Mouse (Mus musculus): ENCODE results near the gene Anp32a. TPM values are rescaled to one million over a fixed set of nuclear protein-coding genes. Genes with fewer than 3 reads are reported as not detected.

Gene Anp32a
- polyA plus RNA-seq, 1 experiment from 2014 or later, result 298 TPM

- 77% methylated on average over 8 of the region's 8 CpGs for WGBS
- H3K4me1 ChIP-seq, result peaks cover 100% of the 10 kb centered on the region
- 0 out of 2 replicates have a peak overlapping the region, but pooled peaks have one; percentile 85 for H3K27ac ChIP-seq (replicated peaks)
These were observed 24.4 kb downstream of the Anp32a start for GRCm38 (mm10) chr9:62365326-62366080.

GRCm38 (mm10) chr9:62366478-62367458, 25.7 kb downstream of the Anp32a start:
- Histone ChIP-seq H3K9me3 (replicated peaks) (no peaks in the 10 kb centered on the region), H3K27ac (replicated peaks) (peak overlapping the region; percentile 46; the same call in 1 of the 2 replicates), H3K36me3 (peaks cover 23% of the 10 kb centered on the region), H3K4me3 (peak overlapping the region; percentile 24), H3K4me1 (peaks cover 98% of the 10 kb centered on the region), H3K27me3 (ENCODE audit: low read depth, poor library complexity, severe bottlenecking) (no peaks in the 10 kb centered on the region)
- 59% methylated on average over 23 of the region's 23 CpGs for WGBS
- DNase-seq (ENCODE audit: low spot score), result peak; percentile 47

More at GRCm38 (mm10) chr9:62365326-62366080, 24.4 kb downstream of the Anp32a start:
- H3K9me3 ChIP-seq (replicated peaks), result no peaks in the 10 kb centered on the region
- peaks cover 20% of the 10 kb centered on the region for H3K36me3 ChIP-seq
- DNase-seq (ENCODE audit: low spot score), result no peak
- H3K4me3 ChIP-seq, result no peak overlapping the region
- H3K27me3 ChIP-seq (ENCODE audit: low read depth, poor library complexity, severe bottlenecking), result no peaks in the 10 kb centered on the region

- peak overlapping the region; percentile 14; the same call in 1 of the 2 replicates for H3K27ac ChIP-seq (replicated peaks)
- H3K27me3 ChIP-seq (ENCODE audit: low read depth, poor library complexity, severe bottlenecking), result no peaks in the 10 kb centered on the region
- H3K4me1 ChIP-seq, result peaks cover 98% of the 10 kb centered on the region
- no peak for DNase-seq (ENCODE audit: low spot score)
- peaks cover 29% of the 10 kb centered on the region for H3K36me3 ChIP-seq
- WGBS, result 63% methylated on average over 10 of the region's 10 CpGs
- H3K4me3 ChIP-seq, result no peak overlapping the region
- no peaks in the 10 kb centered on the region for H3K9me3 ChIP-seq (replicated peaks)
These were observed 26.5 kb downstream of the Anp32a start for GRCm38 (mm10) chr9:62367510-62368071.

GRCm38 (mm10) chr9:62368256-62368905, 27.3 kb downstream of the Anp32a start:
- peaks cover 37% of the 10 kb centered on the region for H3K36me3 ChIP-seq
- WGBS, result 86% methylated on average over 6 of the region's 6 CpGs

GRCm38 (mm10) chr9:62369172-62369571, 28.1 kb downstream of the Anp32a start:
- Histone ChIP-seq H3K4me1 (peaks cover 98% of the 10 kb centered on the region), H3K36me3 (peaks cover 45% of the 10 kb centered on the region), H3K4me3 (no peak overlapping the region), H3K27ac (replicated peaks) (0 out of 2 replicates have a peak overlapping the region, but pooled peaks have one; percentile 30), H3K9me3 (replicated peaks) (no peaks in the 10 kb centered on the region), H3K27me3 (ENCODE audit: low read depth, poor library complexity, severe bottlenecking) (no peaks in the 10 kb centered on the region)
- no peak for DNase-seq (ENCODE audit: low spot score)
- WGBS, result 85% methylated on average over 6 of the region's 6 CpGs

More at GRCm38 (mm10) chr9:62368256-62368905, 27.3 kb downstream of the Anp32a start:
- H3K9me3 ChIP-seq (replicated peaks), result no peaks in the 10 kb centered on the region
- no peak overlapping the region for H3K4me3 ChIP-seq
- DNase-seq (ENCODE audit: low spot score), result no peak
- peaks cover 98% of the 10 kb centered on the region for H3K4me1 ChIP-seq
- H3K27ac ChIP-seq (replicated peaks), result peak overlapping the region; percentile 14; the same call in 1 of the 2 replicates
- no peaks in the 10 kb centered on the region for H3K27me3 ChIP-seq (ENCODE audit: low read depth, poor library complexity, severe bottlenecking)

- no peak overlapping the region for H3K4me3 ChIP-seq
- H3K36me3 ChIP-seq, result peaks cover 55% of the 10 kb centered on the region
- H3K4me1 ChIP-seq, result peaks cover 91% of the 10 kb centered on the region
- no peaks in the 10 kb centered on the region for H3K27me3 ChIP-seq (ENCODE audit: low read depth, poor library complexity, severe bottlenecking)
- no peak for DNase-seq (ENCODE audit: low spot score)
- no peaks in the 10 kb centered on the region for H3K9me3 ChIP-seq (replicated peaks)
- WGBS, result 83% methylated on average over 9 of the region's 9 CpGs
- 0 out of 2 replicates have a peak overlapping the region, but pooled peaks have one; percentile 28 for H3K27ac ChIP-seq (replicated peaks)
These were observed 29.1 kb downstream of the Anp32a start for GRCm38 (mm10) chr9:62370186-62370585.

GRCm38 (mm10) chr9:62370648-62371280, 29.7 kb downstream of the Anp32a start:
- 77% methylated on average over 6 of the region's 6 CpGs for WGBS
- no peak overlapping the region for H3K4me3 ChIP-seq
- no peak overlapping the region for H3K27ac ChIP-seq (replicated peaks)
- H3K4me1 ChIP-seq, result peaks cover 85% of the 10 kb centered on the region
- H3K9me3 ChIP-seq (replicated peaks), result no peaks in the 10 kb centered on the region
- H3K27me3 ChIP-seq (ENCODE audit: low read depth, poor library complexity, severe bottlenecking), result no peaks in the 10 kb centered on the region
- H3K36me3 ChIP-seq, result peaks cover 61% of the 10 kb centered on the region
- no peak for DNase-seq (ENCODE audit: low spot score)

- WGBS, result 88% methylated on average over 16 of the region's 16 CpGs
These were observed 30.9 kb downstream of the Anp32a start for GRCm38 (mm10) chr9:62371745-62372555.

GRCm38 (mm10) chr9:62372556-62373221, 31.6 kb downstream of the Anp32a start:
- no peak overlapping the region for H3K4me3 ChIP-seq
- H3K27ac ChIP-seq (replicated peaks), result no peak overlapping the region
- no peaks in the 10 kb centered on the region for H3K27me3 ChIP-seq (ENCODE audit: low read depth, poor library complexity, severe bottlenecking)
- DNase-seq (ENCODE audit: low spot score), result no peak
- 90% methylated on average over 9 of the region's 9 CpGs for WGBS
- peaks cover 80% of the 10 kb centered on the region for H3K36me3 ChIP-seq
- no peaks in the 10 kb centered on the region for H3K9me3 ChIP-seq (replicated peaks)
- H3K4me1 ChIP-seq, result peaks cover 66% of the 10 kb centered on the region

More at GRCm38 (mm10) chr9:62371745-62372555, 30.9 kb downstream of the Anp32a start:
- no peak overlapping the region for H3K4me3 ChIP-seq
- H3K9me3 ChIP-seq (replicated peaks), result no peaks in the 10 kb centered on the region
- no peak overlapping the region for H3K27ac ChIP-seq (replicated peaks)
- H3K4me1 ChIP-seq, result peaks cover 74% of the 10 kb centered on the region
- peaks cover 73% of the 10 kb centered on the region for H3K36me3 ChIP-seq
- no peaks in the 10 kb centered on the region for H3K27me3 ChIP-seq (ENCODE audit: low read depth, poor library complexity, severe bottlenecking)
- no peak for DNase-seq (ENCODE audit: low spot score)

GRCm38 (mm10) chr9:62373222-62374123, 32.4 kb downstream of the Anp32a start:
- peak overlapping the region; percentile 42; the same call in 1 of the 2 replicates for H3K27ac ChIP-seq (replicated peaks)
- no peak overlapping the region; the same call in 1 of the 2 replicates for H3K4me3 ChIP-seq
- H3K4me1 ChIP-seq, result peaks cover 58% of the 10 kb centered on the region
- peak; percentile 52 for DNase-seq (ENCODE audit: low spot score)
- H3K27me3 ChIP-seq (ENCODE audit: low read depth, poor library complexity, severe bottlenecking), result no peaks in the 10 kb centered on the region
- H3K36me3 ChIP-seq, result peaks cover 86% of the 10 kb centered on the region
- 65% methylated on average over 18 of the region's 18 CpGs for WGBS
- H3K9me3 ChIP-seq (replicated peaks), result no peaks in the 10 kb centered on the region
